ENCODE assay signal across 30 mouse cellular contexts in the genomic region with DNA sequence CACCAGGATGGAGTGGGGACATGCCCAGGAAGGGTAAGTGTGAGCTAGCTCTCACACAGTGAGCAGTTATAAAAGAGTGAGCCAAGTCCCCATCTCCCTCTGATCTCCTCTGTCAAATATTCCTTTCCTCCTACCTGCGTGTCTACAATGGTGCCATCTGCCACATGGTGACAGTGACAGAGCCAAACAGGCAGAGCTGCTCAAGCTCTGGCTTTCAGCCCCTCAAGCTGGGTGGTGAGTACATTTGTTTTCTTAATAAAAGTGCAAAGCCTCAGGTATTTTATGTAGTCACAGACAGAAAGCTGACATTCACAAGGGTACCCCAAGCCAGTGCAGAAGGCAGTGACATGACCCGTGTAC. TPM values are rescaled to one million over a fixed set of nuclear protein-coding genes. Genes with fewer than 3 reads are reported as not detected.
DNase-seq lines count a peak whose midpoint lies in the region; ATAC-seq and TF ChIP-seq lines count a peak whose summit lies in the region.
"Had no signal": no experiment of that assay in that cellular context is flagged by ENCODE, and none has a peak within 500 bp of the region (broad histone marks: within the 10 kb centered on the region; RNA-seq: fewer than 3 reads in every experiment).

No protein-coding gene starts in this region.

- H3K4me3 ChIP-seq in midbrain, embryonic 11.5 days (ENCODE audit: low read depth, low read length), result no peak overlapping the region
- no peak overlapping the region for H3K4me3 ChIP-seq in midbrain, postnatal 0 days (ENCODE audit: low read depth, low read length)
- H3K4me3 ChIP-seq in olfactory bulb, adult 2 months (ENCODE audit: insufficient read depth, low read depth, low read length), result no peak overlapping the region
- H3K4me3 ChIP-seq: embryonic facial prominence, embryonic 12.5 days; embryonic facial prominence, embryonic 15.5 days; gastrocnemius, adult 2 months; heart, embryonic 10.5 days; heart, embryonic 13.5 days had no signal

- H3K9me3 ChIP-seq in midbrain, embryonic 11.5 days (ENCODE audit: control insufficient read depth, low read length), result no peaks in the 10 kb centered on the region
- no peaks in the 10 kb centered on the region for H3K9me3 ChIP-seq in midbrain, postnatal 0 days (ENCODE audit: low read length)
- H3K9me3 ChIP-seq: embryonic facial prominence, embryonic 12.5 days; embryonic facial prominence, embryonic 15.5 days; heart, embryonic 10.5 days; heart, embryonic 13.5 days had no signal

- no peak overlapping the region for H3K27ac ChIP-seq in midbrain, embryonic 11.5 days (ENCODE audit: low read depth, low read length)
- no peak overlapping the region for H3K27ac ChIP-seq in midbrain, postnatal 0 days (ENCODE audit: low read depth, low read length)
- H3K27ac ChIP-seq in olfactory bulb, adult 2 months (ENCODE audit: insufficient read depth, low read depth, low read length), result 0 out of 2 replicates have a peak overlapping the region, but pooled peaks have one; percentile 2
- H3K27ac ChIP-seq: embryonic facial prominence, embryonic 12.5 days; embryonic facial prominence, embryonic 15.5 days; gastrocnemius, adult 2 months; heart, embryonic 10.5 days; heart, embryonic 13.5 days; hindbrain, embryonic 14.5 days; hindbrain, postnatal 0 days had no signal

- no peaks in the 10 kb centered on the region for H3K4me1 ChIP-seq in midbrain, embryonic 11.5 days (ENCODE audit: control insufficient read depth, insufficient read depth, low read length)
- no peaks in the 10 kb centered on the region for H3K4me1 ChIP-seq in midbrain, postnatal 0 days (ENCODE audit: insufficient read depth, low read length)
- H3K4me1 ChIP-seq in olfactory bulb, adult 2 months (ENCODE audit: control insufficient read depth, insufficient read depth, low read length), result peaks cover 9% of the 10 kb centered on the region; the same call in 1 of the 2 replicates
- H3K4me1 ChIP-seq: embryonic facial prominence, embryonic 12.5 days; embryonic facial prominence, embryonic 15.5 days; heart, embryonic 10.5 days had no signal

- no peak overlapping the region for H3K4me2 ChIP-seq in midbrain, embryonic 11.5 days
- no peak overlapping the region for H3K4me2 ChIP-seq in midbrain, postnatal 0 days (ENCODE audit: low read depth, low read length, poor library complexity, severe bottlenecking)
- H3K4me2 ChIP-seq: embryonic facial prominence, embryonic 12.5 days; embryonic facial prominence, embryonic 15.5 days; heart, embryonic 13.5 days; hindbrain, embryonic 14.5 days had no signal

- DNase-seq in cerebellum, postnatal 25 days, result peak; percentile 24 to 44
- DNase-seq in cerebellum, adult 11-12 months, result no peak
- DNase-seq in midbrain, embryonic 11.5 days (ENCODE audit: low spot score, missing footprints), result peak; percentile 10
- DNase-seq in midbrain, postnatal 0 days (ENCODE audit: low spot score), result no peak
- peak; percentile 54 for DNase-seq in brain, adult 2 months (ENCODE audit: low read depth, low spot score)
- DNase-seq in kidney, postnatal 4 days, result no peak
- no peak for DNase-seq in lung, postnatal 4 days
- DNase-seq: adrenal gland, adult 8-10 months; adrenal gland, postnatal 25 days; forebrain, postnatal 0 days; gastrocnemius, adult 2 months; gastrocnemius, postnatal 14 days; heart, adult 18-20 months; heart, postnatal 14 days; heart, postnatal 4 days had no signal

- no peaks in the 10 kb centered on the region for H3K27me3 ChIP-seq in midbrain, embryonic 11.5 days (ENCODE audit: control insufficient read depth, insufficient read depth, low read length)
- H3K27me3 ChIP-seq in midbrain, postnatal 0 days (ENCODE audit: insufficient read depth, low read length), result no peaks in the 10 kb centered on the region
- H3K27me3 ChIP-seq: embryonic facial prominence, embryonic 12.5 days; embryonic facial prominence, embryonic 15.5 days; heart, embryonic 13.5 days had no signal

- 86% methylated on average over 2 of the region's 2 CpGs for WGBS in midbrain, embryonic 11.5 days
- 85% methylated on average over 2 of the region's 2 CpGs for WGBS in midbrain, postnatal 0 days
- 82% methylated on average over 2 of the region's 2 CpGs for whole genome bisulfite sequencing in olfactory bulb, adult 2 months

- TF ChIP-seq POLR2A in olfactory bulb, adult 2 months (IDR thresholded peaks at IDR 0.05; ENCODE audit: insufficient read depth, low read depth, low read length), result no peak

- no peak overlapping the region for H3K9ac ChIP-seq in midbrain, embryonic 11.5 days (ENCODE audit: low read length)
- H3K9ac ChIP-seq in midbrain, postnatal 0 days (replicated peaks; ENCODE audit: low read length, poor library complexity, severe bottlenecking), result no peak overlapping the region
- H3K9ac ChIP-seq: embryonic facial prominence, embryonic 12.5 days; embryonic facial prominence, embryonic 15.5 days; forebrain, postnatal 0 days; heart, embryonic 13.5 days; hindbrain, embryonic 14.5 days had no signal

- no peaks in the 10 kb centered on the region for H3K36me3 ChIP-seq in midbrain, embryonic 11.5 days (ENCODE audit: control insufficient read depth, insufficient read depth, low read length)
- H3K36me3 ChIP-seq in midbrain, postnatal 0 days (ENCODE audit: insufficient read depth, low read length), result no peaks in the 10 kb centered on the region
- H3K36me3 ChIP-seq: embryonic facial prominence, embryonic 12.5 days; embryonic facial prominence, embryonic 15.5 days; heart, embryonic 10.5 days; heart, embryonic 13.5 days had no signal

- no peak for ATAC-seq in midbrain, embryonic 11.5 days (ENCODE audit: low FRiP score)
- ATAC-seq in midbrain, postnatal 0 days (ENCODE audit: low FRiP score), result no peak
- ATAC-seq: activated CD4-positive, CD25-positive, alpha-beta regulatory T cell, adult 4 months; forebrain, embryonic 14.5 days; forebrain, postnatal 0 days; hindbrain, postnatal 0 days; inflammation-experienced regulatory T-cells, adult 6 months had no signal

- no peak for TF ChIP-seq CTCF in midbrain, postnatal 0 days (IDR thresholded peaks at IDR 0.05)
- TF ChIP-seq CTCF in olfactory bulb, adult 2 months (IDR thresholded peaks at IDR 0.05; ENCODE audit: insufficient read depth, low read depth, low read length), result no peak

RNA-seq across cellular contexts. Expression of gene Ttll8, which starts 16.9 kb away (rescaled TPM):
- polyA plus RNA-seq in midbrain, embryonic 11.5 days (2014; fragmentation: Nextera tagmentation; extraction: Ambion mirVana), result not detected in 2 replicates
- 3.3 TPM in 1 of 2 replicates, not detected in the other for total RNA-seq in midbrain, postnatal 0 days (2014; rRNA removed)
- 0.26 and 0.35 TPM in 2 replicates for polyA plus RNA-seq in midbrain, postnatal 0 days (2015; fragmentation: Nextera tagmentation; extraction: Ambion mirVana)
- not detected in 2 replicates for polyA plus RNA-seq in olfactory bulb, adult 2 months (2012; ENCODE audit: insufficient read depth, insufficient read length, low replicate concordance, missing spikeins)
- total RNA-seq: adrenal gland, adult 8-10 months; adrenal gland, postnatal 25 days; common myeloid progenitor, adult 5-6 weeks; gastrocnemius, adult 2 months; gastrocnemius, postnatal 14 days; heart, adult 18-20 months; heart, postnatal 14 days; heart, postnatal 4 days had no signal
- polyA plus RNA-seq: activated CD4-positive, CD25-positive, alpha-beta regulatory T cell, adult 4 months; embryonic facial prominence, embryonic 12.5 days; heart, embryonic 10.5 days; heart, embryonic 13.5 days; heart, embryonic 16.5 days; hindbrain, embryonic 11.5 days; hindbrain, embryonic 14.5 days; inflammation-experienced regulatory T-cells, adult 6 months had no signal

RNA-seq across cellular contexts. Expression of gene Mlc1, which starts 41.5 kb away (rescaled TPM):
- 2.6 and 3.7 TPM in 2 replicates for polyA plus RNA-seq in midbrain, embryonic 11.5 days (2014; fragmentation: Nextera tagmentation; extraction: Ambion mirVana)
- total RNA-seq in midbrain, postnatal 0 days (2014; rRNA removed), result 46.6 and 60.0 TPM in 2 replicates
- polyA plus RNA-seq in midbrain, postnatal 0 days (2015; fragmentation: Nextera tagmentation; extraction: Ambion mirVana), result 46.7 and 46.8 TPM in 2 replicates
- not detected in 2 replicates for polyA plus RNA-seq in olfactory bulb, adult 2 months (2012; ENCODE audit: insufficient read depth, insufficient read length, low replicate concordance, missing spikeins)
- total RNA-seq: adrenal gland, postnatal 25 days; common myeloid progenitor, adult 5-6 weeks; gastrocnemius, adult 2 months; heart, adult 18-20 months; heart, postnatal 14 days; heart, postnatal 4 days had no signal
- polyA plus RNA-seq: activated CD4-positive, CD25-positive, alpha-beta regulatory T cell, adult 4 months; embryonic facial prominence, embryonic 15.5 days; heart, embryonic 10.5 days had no signal

RNA-seq across cellular contexts. Expression of gene Mov10l1, which starts 45.4 kb away (rescaled TPM):
- polyA plus RNA-seq in midbrain, embryonic 11.5 days (2014; fragmentation: Nextera tagmentation; extraction: Ambion mirVana), result not detected in 2 replicates
- total RNA-seq in midbrain, postnatal 0 days (2014; rRNA removed), result 0.22 TPM in 1 of 2 replicates, not detected in the other
- not detected in 2 replicates for polyA plus RNA-seq in midbrain, postnatal 0 days (2015; fragmentation: Nextera tagmentation; extraction: Ambion mirVana)
- polyA plus RNA-seq in olfactory bulb, adult 2 months (2012; ENCODE audit: insufficient read depth, insufficient read length, low replicate concordance, missing spikeins), result not detected in 2 replicates
- total RNA-seq: adrenal gland, adult 8-10 months; adrenal gland, postnatal 25 days; common myeloid progenitor, adult 5-6 weeks; gastrocnemius, adult 2 months; gastrocnemius, postnatal 14 days; hindbrain, postnatal 0 days had no signal
- polyA plus RNA-seq: activated CD4-positive, CD25-positive, alpha-beta regulatory T cell, adult 4 months; forebrain, embryonic 11.5 days; forebrain, embryonic 14.5 days; frontal cortex, adult 2 months; hindbrain, embryonic 11.5 days; hindbrain, embryonic 14.5 days; hindbrain, postnatal 0 days; inflammation-experienced regulatory T-cells, adult 6 months had no signal

Comparison
In these comparisons a context has a peak if more than half of its experiments do, and no peak if none do; other contexts are left out.
1. DNase-seq: peak in cerebellum, postnatal 25 days (2 of 2), midbrain, embryonic 11.5 days (single experiment) and brain, adult 2 months (single experiment); none in cerebellum, adult 11-12 months (single experiment), midbrain, postnatal 0 days (single experiment), kidney, postnatal 4 days (0 of 2) and lung, postnatal 4 days (0 of 2).